Mouse (Mus musculus) CH12.LX (cell line): ENCODE results near the gene Hacl1. TPM values are rescaled to one million over a fixed set of nuclear protein-coding genes. Genes with fewer than 3 reads are reported as not detected.

Experiments
- DNase-seq: peaks from one replicate; pipeline ENCODE4 v3.0.0-alpha.2; 2013; ENCODE audit errors: extremely low read depth
- H3K27ac ChIP-seq: 2 replicates; pipeline ENCODE4 v1.5.1; 2012; ENCODE audit warnings: low read depth, mild to moderate bottlenecking, control low read depth, moderate library complexity; ENCODE audit not compliant: insufficient read depth
- H3K27me3 ChIP-seq: replicated peaks from 2 replicates; pipeline ENCODE3; 2012; ENCODE audit warnings: inconsistent platforms
- H3K36me3 ChIP-seq, 2 experiments: replicated peaks in 1 of 2; 2 replicates each; pipeline versions ENCODE3 to v1.6.1; 2012; ENCODE audit warnings: inconsistent platforms in 1 of 2, low read length in 1 of 2, mild to moderate bottlenecking in 1 of 2, mixed read lengths in 1 of 2, moderate library complexity in 1 of 2; ENCODE audit not compliant: control insufficient read depth in 1 of 2, insufficient read depth in 1 of 2
- H3K4me1 ChIP-seq, 2 experiments: 2 replicates each; pipeline ENCODE4 v1.6.1; 2012; ENCODE audit warnings: inconsistent platforms in 1 of 2, moderate library complexity in 1 of 2; ENCODE audit not compliant: insufficient read depth in 2 of 2, control insufficient read depth in 1 of 2
- H3K4me2 ChIP-seq: 2 replicates; pipeline ENCODE4 v1.6.1; 2012; ENCODE audit warnings: low read depth, mild to moderate bottlenecking, control low read depth; ENCODE audit not compliant: poor library complexity, insufficient read depth, severe bottlenecking
- H3K4me3 ChIP-seq, 3 experiments: fragments of 150-350 bp in 1 of 3; sonication (generic) in 1 of 3; replicated peaks in 1 of 3; 2 replicates each; pipeline versions ENCODE3 to v1.5.1; 2011 to 2012; ENCODE audit warnings: low read depth in 2 of 3, low read length in 2 of 3, mild to moderate bottlenecking in 2 of 3, moderate library complexity in 2 of 3, control low read depth in 1 of 3, improper control_type of control experiment in 1 of 3, inconsistent platforms in 1 of 3, mixed read lengths in 1 of 3; ENCODE audit not compliant: poor library complexity in 1 of 3
- H3K79me2 ChIP-seq: replicated peaks from 2 replicates; pipeline ENCODE4 v1.6.1; 2012; ENCODE audit warnings: mild to moderate bottlenecking, moderate library complexity; ENCODE audit not compliant: control insufficient read depth, poor library complexity, insufficient read depth, severe bottlenecking; ENCODE audit errors: extremely low read depth
- H3K9ac ChIP-seq: 2 replicates; pipeline ENCODE4 v1.6.1; 2012; ENCODE audit warnings: low read depth, mild to moderate bottlenecking, control low read depth, moderate library complexity; ENCODE audit not compliant: insufficient read depth
- H3K9me3 ChIP-seq: replicated peaks from 2 replicates; pipeline ENCODE3; 2012; ENCODE audit warnings: low read length, inconsistent platforms, mixed read lengths
- BHLHE40 ChIP-seq: IDR thresholded peaks from 2 replicates; pipeline ENCODE4 v1.6.1; 2011; ENCODE audit warnings: mild to moderate bottlenecking, low read depth, low read length, improper control_type of control experiment
- E2F4 ChIP-seq: IDR thresholded peaks from 2 replicates; pipeline ENCODE4 v1.6.1; 2011; ENCODE audit warnings: low read depth, low read length, improper control_type of control experiment; ENCODE audit not compliant: insufficient replicate concordance
- ELF1 ChIP-seq: IDR thresholded peaks from 2 replicates; pipeline ENCODE4 v1.6.1; 2014; ENCODE audit warnings: low read depth, mild to moderate bottlenecking, inconsistent platforms, low read length, improper control_type of control experiment
- ETS1 ChIP-seq: conservative IDR thresholded peaks from 2 replicates; pipeline ENCODE4 v1.6.1; 2012; ENCODE audit warnings: low read depth, mild to moderate bottlenecking, inconsistent platforms, low read length, improper control_type of control experiment, moderate library complexity
- GABPA ChIP-seq: IDR thresholded peaks from 2 replicates; pipeline ENCODE4 v1.6.1; 2012; ENCODE audit warnings: low read depth, low read length, improper control_type of control experiment, inconsistent platforms; ENCODE audit not compliant: insufficient replicate concordance
- HCFC1 ChIP-seq: IDR thresholded peaks from 2 replicates; pipeline ENCODE4 v1.6.1; 2012; ENCODE audit warnings: low read depth, mild to moderate bottlenecking, inconsistent platforms, low read length, improper control_type of control experiment
- JUN ChIP-seq: IDR thresholded peaks from 2 replicates; pipeline ENCODE4 v1.6.1; 2011; ENCODE audit warnings: low read depth, mild to moderate bottlenecking, low read length, improper control_type of control experiment, moderate library complexity; ENCODE audit not compliant: insufficient read depth
- MAFK ChIP-seq: IDR thresholded peaks from 2 replicates; pipeline ENCODE4 v1.6.1; 2011; ENCODE audit warnings: low read length, improper control_type of control experiment; ENCODE audit not compliant: insufficient replicate concordance
- NRF1 ChIP-seq: IDR thresholded peaks from 2 replicates; pipeline ENCODE4 v1.6.1; 2014; ENCODE audit warnings: low read depth, mild to moderate bottlenecking, inconsistent platforms, low read length, improper control_type of control experiment, moderate library complexity
- RAD21 ChIP-seq: IDR thresholded peaks from 2 replicates; pipeline ENCODE4 v1.6.1; 2011; ENCODE audit warnings: low read depth, mild to moderate bottlenecking, low read length, improper control_type of control experiment, moderate library complexity
- SIN3A ChIP-seq: IDR thresholded peaks from 2 replicates; pipeline ENCODE4 v1.6.1; 2012; ENCODE audit warnings: low read length, improper control_type of control experiment, inconsistent platforms
- TCF12 ChIP-seq: IDR thresholded peaks from 2 replicates; pipeline ENCODE4 v1.6.1; 2014; ENCODE audit warnings: low read depth, mild to moderate bottlenecking, inconsistent platforms, low read length, improper control_type of control experiment
- USF1 ChIP-seq: IDR thresholded peaks from 2 replicates; pipeline ENCODE4 v1.6.1; 2014; ENCODE audit warnings: low read depth, mild to moderate bottlenecking, inconsistent platforms, low read length, improper control_type of control experiment
- ZNF384 ChIP-seq: IDR thresholded peaks from 2 replicates; pipeline ENCODE4 v1.6.1; 2012; ENCODE audit warnings: low read depth, low read length, improper control_type of control experiment, inconsistent platforms
- dilution Hi-C: fragments of 300-500 bp; cut with MboI; formaldehyde crosslinking; loops from 2 replicates; pipeline ENCODE4 v1.14.3; 2020; ENCODE audit warnings: low sequenced_read_pairs; ENCODE audit not compliant: extremely low pct_unique_long_range_greater_than_20kb, extremely low pct_ligation_motif_present
- in situ Hi-C: fragments of 300-500 bp; cut with MboI; formaldehyde crosslinking; loops from 3 replicates; pipeline ENCODE4 v1.14.3; 2019; ENCODE audit warnings: low sequenced_read_pairs, low pct_ligation_motif_present, low pct_unique_long_range_greater_than_20kb, mixed read lengths
- polyA plus RNA-seq: library from polyadenylated mRNA; unstranded; fragments of >175 nt; gene quantifications from 2 replicates; pipeline ENCODE4 v1.2.1, GENCODE M21; 2012; ENCODE audit warnings: low read depth; ENCODE audit not compliant: insufficient read length
- total RNA-seq, 2 experiments: library from RNA; depleted of rRNA; stranded (reverse); fragments of 300-350 nt in 1 of 2; fragments of >200 nt in 1 of 2; gene quantifications; 2 replicates each; pipeline ENCODE4 v1.2.3; 2012 to 2014

The Hacl1 gene
- total and polyA plus RNA-seq, 3 experiments = 13.6 to 22.6 (median 20.2) TPM

GRCm38 (mm10) chr14:31596408-31596807 lies 44.7 kb downstream of the Hacl1 start:
- in situ Hi-C loops = loop anchor here (5.0 kb wide), 1 partner anchor 69 kb away; no protein-coding TSS in a partner anchor
- peak overlapping the region; percentile 65 for H3K27ac ChIP-seq
- H3K36me3 ChIP-seq = no peaks in the 10 kb centered on the region
- H3K79me2 ChIP-seq = no peaks in the 10 kb centered on the region
- TF ChIP-seq GABPA = no peak
- no peak for TF ChIP-seq RAD21
- peak; percentile 52; the same call in 1 of the 2 replicates for TF ChIP-seq ETS1
- TF ChIP-seq SIN3A = no peak
- TF ChIP-seq BHLHE40 = no peak
- TF ChIP-seq E2F4 = no peak
- TF ChIP-seq NRF1 = no peak
- H3K9me3 ChIP-seq = peaks cover 4% of the 10 kb centered on the region
- H3K27me3 ChIP-seq = no peaks in the 10 kb centered on the region
- dilution Hi-C loops = no loop called here
- H3K4me1 ChIP-seq = peaks cover 22 to 50% of the 10 kb centered on the region in 2 experiments
- DNase-seq = peak; percentile 70
- no peak overlapping the region for H3K9ac ChIP-seq
- H3K4me3 ChIP-seq = no peak overlapping the region
- no peak overlapping the region for H3K4me2 ChIP-seq

- Histone ChIP-seq H3K4me3 (no peak overlapping the region), H3K9me3 (peaks cover 4% of the 10 kb centered on the region), H3K4me1 (peaks cover 22 to 50% of the 10 kb centered on the region in 2 experiments), H3K4me2 (no peak overlapping the region)
- dilution Hi-C loops = no loop called here
- no peak for DNase-seq
- TF ChIP-seq MAFK (no peak), TCF12 (no peak), ZNF384 (no peak), E2F4 (no peak), ELF1 (no peak), USF1 (no peak), NRF1 (no peak), HCFC1 (no peak), JUN (no peak)
- TF ChIP-seq, all 38 proteins: peak for 0
- H3K79me2 ChIP-seq = no peaks in the 10 kb centered on the region
- H3K27me3 ChIP-seq = no peaks in the 10 kb centered on the region
- no peak overlapping the region for H3K9ac ChIP-seq
- H3K27ac ChIP-seq = no peak overlapping the region
- in situ Hi-C loops = loop anchor here (5.0 kb wide), 1 partner anchor 67 kb away; no protein-coding TSS in a partner anchor
- H3K36me3 ChIP-seq = no peaks in the 10 kb centered on the region
Measured at GRCm38 (mm10) chr14:31594693-31595092, 46.4 kb downstream of the Hacl1 start.
